Mouse (Mus musculus) forebrain, embryonic 14.5 days (tissue): ENCODE measurements around the gene Tagap. TPM values are rescaled to one million over a fixed set of nuclear protein-coding genes. Genes with fewer than 3 reads are reported as not detected.

Source experiments
- ATAC-seq: fragments of 200-750 bp; cut with Nextera tagmentation; 2 replicates; pipeline ENCODE4 v1.8.0; 2017; ENCODE audit warnings: mild to moderate bottlenecking, moderate library complexity
- DNase-seq: peaks from one replicate; pipeline ENCODE4 v3.0.0-alpha.2; 2015; ENCODE audit warnings: low spot score
- H3K27ac ChIP-seq: fragments of 300-500 bp; sonication (generic); 2 replicates; pipeline ENCODE4 v1.5.1; 2014; ENCODE audit warnings: low read depth, mild to moderate bottlenecking, control low read depth, low read length, moderate library complexity
- H3K27me3 ChIP-seq: fragments of 300-500 bp; sonication (generic); replicated peaks from 2 replicates; pipeline ENCODE4 v1.6.1; 2014; ENCODE audit warnings: low read length, control low read depth, mixed read lengths; ENCODE audit not compliant: control insufficient read depth, insufficient read depth
- H3K36me3 ChIP-seq: fragments of 300-500 bp; sonication (generic); 2 replicates; pipeline ENCODE4 v1.6.1; 2014; ENCODE audit warnings: low read length, control low read depth; ENCODE audit not compliant: control insufficient read depth, insufficient read depth
- H3K4me1 ChIP-seq: fragments of 300-500 bp; sonication (generic); 2 replicates; pipeline ENCODE4 v1.6.1; 2014; ENCODE audit warnings: antibody characterized with exemption, low read length, control low read depth; ENCODE audit not compliant: control insufficient read depth, insufficient read depth
- H3K4me2 ChIP-seq: fragments of 300-500 bp; sonication (generic); 2 replicates; pipeline ENCODE4 v1.6.1; 2014; ENCODE audit warnings: mild to moderate bottlenecking, control low read depth, low read length
- H3K4me3 ChIP-seq: fragments of 300-500 bp; sonication (generic); 2 replicates; pipeline ENCODE4 v1.5.1; 2014; ENCODE audit warnings: low read depth, low read length, control low read depth
- H3K9ac ChIP-seq: fragments of 300-500 bp; sonication (generic); 2 replicates; pipeline ENCODE4 v1.6.1; 2014; ENCODE audit warnings: mild to moderate bottlenecking, low read length, control low read depth, moderate library complexity
- H3K9me3 ChIP-seq: fragments of 300-500 bp; sonication (generic); replicated peaks from 2 replicates; pipeline ENCODE4 v1.6.1; 2016; ENCODE audit warnings: low read length, control low read depth, mixed read lengths; ENCODE audit not compliant: control insufficient read depth
- WGBS: fragments of 180-500 bp; shearing (Covaris S2); extraction: QIAGEN DNeasy Blood & Tissue Kit; methylation state at CpG from one replicate; pipeline ENCODE4 v1.1.7; 2014; 5-methylcytosine and 5-hydroxymethylcytosine counted together
- polyA plus RNA-seq: library from polyadenylated mRNA; unstranded; fragments of >200 nt; fragmentation: Nextera tagmentation; extraction: Ambion mirVana; gene quantifications from 2 replicates; pipeline ENCODE4 v1.2.1, GENCODE M21; 2014

The Tagap gene
- polyA plus RNA-seq, 1 experiment from 2014 or later: 0.22 TPM

DNA sequence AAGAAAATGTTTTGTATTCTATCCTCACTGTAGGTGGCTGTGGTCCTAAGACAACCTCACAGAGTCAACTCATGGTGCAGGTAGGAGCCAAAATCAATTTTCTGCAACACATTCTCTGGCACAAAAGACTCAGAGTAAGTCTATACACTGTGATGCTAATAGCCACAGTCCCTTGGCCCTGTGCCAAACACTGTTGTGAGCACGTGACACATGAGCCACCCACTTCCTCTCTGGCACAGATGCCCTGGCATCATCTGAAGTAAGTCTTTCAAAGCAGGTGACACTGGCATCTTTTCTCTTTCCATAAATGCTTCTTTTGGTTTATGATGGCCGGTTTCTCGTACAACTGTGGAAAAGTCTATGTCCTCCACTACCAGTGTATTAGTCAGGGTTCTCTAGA is 23.4 kb upstream of the Tagap start:
- no peaks in the 10 kb centered on the region for H3K27me3 ChIP-seq
- no peak overlapping the region for H3K4me3 ChIP-seq
- no peak overlapping the region for H3K27ac ChIP-seq
- DNase-seq (peak; percentile 69), ATAC-seq (no peak)
- peaks cover 4% of the 10 kb centered on the region; the same call in 1 of the 2 replicates for H3K4me1 ChIP-seq
- H3K9me3 ChIP-seq: no peaks in the 10 kb centered on the region
- no peaks in the 10 kb centered on the region for H3K36me3 ChIP-seq
- H3K4me2 ChIP-seq: no peak overlapping the region
- 61% methylated on average over 3 of the region's 3 CpGs for WGBS
- no peak overlapping the region for H3K9ac ChIP-seq

DNA sequence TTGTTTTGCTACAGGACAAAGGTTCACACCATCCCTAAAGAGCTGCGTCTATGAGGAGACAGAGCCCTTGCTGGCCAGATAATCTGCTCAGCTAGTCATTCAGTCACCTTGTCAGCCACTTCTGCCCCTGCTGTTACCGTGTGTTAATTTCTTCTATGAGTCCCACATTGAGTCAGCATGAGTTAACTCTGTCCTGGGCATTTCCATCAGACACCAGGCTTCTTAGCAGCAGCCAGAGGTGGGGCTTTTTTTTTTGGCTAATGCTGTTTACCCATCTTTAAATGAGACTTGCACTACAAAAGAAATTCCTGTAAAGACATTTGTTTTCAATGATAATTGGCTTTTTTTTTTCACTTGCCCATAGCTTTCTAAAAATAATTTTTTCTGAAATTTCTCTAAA is 20.8 kb upstream of the Tagap start:
- 26% methylated on average over 2 of the region's 2 CpGs for WGBS

DNA sequence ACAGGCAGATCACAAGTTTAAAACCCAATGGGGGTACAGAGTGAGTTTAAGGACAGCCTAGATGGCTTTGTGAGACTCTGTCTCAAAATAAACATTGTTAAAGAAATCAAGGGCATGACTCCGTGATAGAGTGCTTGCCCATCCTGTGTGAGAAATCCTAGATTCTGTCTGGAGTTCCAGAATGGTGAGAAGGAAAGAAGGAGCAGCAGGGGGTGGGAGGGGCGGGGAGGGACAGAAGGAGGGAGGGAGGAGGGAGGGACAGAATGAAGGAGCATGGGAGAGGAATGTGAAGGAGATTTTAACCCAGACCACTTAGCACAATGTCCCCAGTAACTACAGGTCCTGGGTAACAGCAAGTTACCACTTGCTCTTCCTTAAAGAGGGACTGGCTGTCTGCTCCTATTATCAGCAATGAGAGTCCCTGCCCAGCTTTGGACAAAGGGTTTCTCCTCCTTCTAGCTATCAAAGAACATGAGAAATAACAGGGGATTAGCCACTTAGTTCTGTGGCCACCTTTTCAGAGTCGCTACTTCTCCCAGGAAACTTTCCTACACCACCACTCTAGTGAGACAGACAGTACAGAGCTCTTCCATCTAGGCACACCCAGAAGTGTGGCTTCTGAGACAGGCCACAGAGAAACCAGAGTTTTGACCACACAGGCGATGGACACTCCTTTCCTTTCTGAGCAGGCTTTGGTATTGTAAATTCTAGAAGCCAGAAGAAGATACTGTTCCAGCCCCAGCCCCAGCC is 19.7 kb upstream of the Tagap start:
- Histone ChIP-seq H3K27me3 (no peaks in the 10 kb centered on the region), H3K4me2 (no peak overlapping the region), H3K4me3 (no peak overlapping the region), H3K36me3 (no peaks in the 10 kb centered on the region), H3K27ac (no peak overlapping the region), H3K9ac (no peak overlapping the region), H3K9me3 (no peaks in the 10 kb centered on the region), H3K4me1 (peaks cover 4% of the 10 kb centered on the region; the same call in 1 of the 2 replicates)
- ATAC-seq (no peak), DNase-seq (no peak)
- WGBS: 38% methylated on average over 4 of the region's 4 CpGs

More for the DNA sequence above, 20.8 kb upstream of the Tagap start:
- Histone ChIP-seq H3K9me3 (no peaks in the 10 kb centered on the region), H3K27ac (no peak overlapping the region), H3K9ac (no peak overlapping the region), H3K36me3 (no peaks in the 10 kb centered on the region), H3K4me3 (no peak overlapping the region), H3K4me2 (no peak overlapping the region), H3K27me3 (no peaks in the 10 kb centered on the region), H3K4me1 (peaks cover 4% of the 10 kb centered on the region; the same call in 1 of the 2 replicates)
- ATAC-seq (no peak), DNase-seq (no peak)

DNA sequence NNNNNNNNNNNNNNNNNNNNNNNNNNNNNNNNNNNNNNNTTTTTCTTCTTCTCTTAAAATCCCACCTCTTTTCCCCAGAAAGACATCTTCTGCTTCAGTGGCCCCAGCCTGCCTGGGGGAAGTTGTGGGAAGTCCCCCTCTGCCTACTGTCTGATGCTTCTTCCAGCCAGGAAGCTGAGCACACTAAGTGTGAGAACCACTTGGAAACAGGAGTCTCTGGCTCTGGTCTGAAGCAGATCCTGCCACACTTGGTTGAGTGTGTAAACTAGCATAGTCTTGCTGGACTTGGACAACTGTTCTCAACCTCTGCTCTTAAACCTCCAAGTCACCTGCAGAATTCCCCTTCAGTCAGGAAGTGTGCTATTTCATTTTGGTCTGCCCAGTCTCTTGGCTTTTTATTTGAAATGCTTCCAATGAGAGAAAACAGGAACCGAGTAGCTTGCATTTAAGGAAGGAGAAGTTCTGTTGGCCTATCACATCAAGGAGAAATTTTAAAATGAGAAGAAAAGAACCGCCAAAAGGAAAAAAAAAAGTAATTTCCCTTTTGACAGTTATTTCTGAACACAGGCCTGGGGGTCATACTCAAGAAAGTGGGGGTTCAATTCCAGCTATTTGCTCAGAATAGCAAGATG is 11.1 kb upstream of the Tagap start:
- Histone ChIP-seq H3K27me3 (no peaks in the 10 kb centered on the region), H3K9ac (no peak overlapping the region), H3K27ac (no peak overlapping the region), H3K4me1 (no peaks in the 10 kb centered on the region), H3K36me3 (no peaks in the 10 kb centered on the region), H3K4me3 (no peak overlapping the region), H3K9me3 (no peaks in the 10 kb centered on the region), H3K4me2 (no peak overlapping the region)
- WGBS: 78% methylated on average over 2 of the region's 2 CpGs
- DNase-seq (no peak), ATAC-seq (no peak)

DNA sequence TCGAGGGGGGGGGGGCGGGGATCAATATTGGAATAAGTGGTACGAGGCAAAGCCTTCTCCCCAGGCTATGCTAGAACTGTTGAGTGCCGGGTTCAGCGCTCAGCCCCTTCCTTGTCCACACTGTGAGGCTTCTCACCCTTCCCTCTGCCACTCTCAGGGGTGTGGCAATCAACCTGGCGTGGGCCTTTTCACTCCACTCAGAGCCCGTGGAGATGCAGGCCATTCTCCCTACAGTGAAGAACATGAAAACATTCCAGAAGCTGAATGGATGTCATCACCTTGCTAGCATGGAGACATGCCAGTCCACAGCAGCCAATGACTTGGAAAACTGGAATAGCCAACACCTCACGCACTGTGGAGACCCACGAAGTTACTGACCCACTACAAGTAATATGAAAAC is 10.0 kb upstream of the Tagap start:
- ATAC-seq: no peak
- Histone ChIP-seq H3K9me3 (no peaks in the 10 kb centered on the region), H3K27me3 (no peaks in the 10 kb centered on the region), H3K4me1 (no peaks in the 10 kb centered on the region), H3K4me3 (no peak overlapping the region), H3K36me3 (no peaks in the 10 kb centered on the region), H3K4me2 (no peak overlapping the region), H3K27ac (no peak overlapping the region), H3K9ac (no peak overlapping the region)
- WGBS: 80% methylated on average over 9 of the region's 9 CpGs
- DNase-seq: no peak

DNA sequence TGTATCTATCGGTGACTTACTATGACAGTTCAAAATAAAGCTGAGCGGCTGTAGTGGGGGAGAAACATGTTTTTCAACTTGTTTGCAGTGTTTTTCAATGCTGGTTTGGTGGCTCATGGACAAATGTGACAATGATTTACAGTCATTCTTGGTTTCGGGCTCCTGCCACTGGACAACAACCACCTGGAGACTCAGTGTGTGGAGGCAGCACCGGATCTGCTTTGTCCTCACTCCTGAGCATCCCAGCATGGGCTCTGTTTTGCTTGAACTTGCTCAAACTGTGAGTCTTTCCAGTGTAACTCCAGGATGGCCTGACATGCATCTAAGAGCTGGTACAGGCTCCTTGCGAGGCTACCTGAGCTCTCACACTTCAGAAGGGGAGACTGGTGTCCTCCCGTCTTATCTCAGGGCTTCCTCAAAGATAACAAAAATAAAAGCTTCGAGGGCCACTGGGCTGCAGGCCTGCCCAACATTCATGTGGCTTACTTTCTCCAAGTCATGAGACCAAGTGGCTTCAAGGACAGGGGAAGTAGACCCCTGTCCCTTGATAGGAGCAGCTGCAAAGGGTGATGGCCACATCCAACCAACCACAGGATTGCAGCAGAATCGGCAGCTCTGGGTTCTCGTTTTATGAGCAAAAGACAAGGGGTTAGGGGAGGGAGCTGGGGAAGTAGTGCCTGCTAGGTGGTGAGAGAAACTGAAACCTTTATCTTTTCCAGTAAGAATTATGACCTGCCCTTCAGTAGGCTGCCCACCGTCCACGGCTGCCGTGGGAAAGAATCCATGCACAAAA is 8.8 kb upstream of the Tagap start:
- H3K27me3 ChIP-seq: no peaks in the 10 kb centered on the region
- no peak overlapping the region for H3K9ac ChIP-seq
- WGBS: 82% methylated on average over 12 of the region's 12 CpGs
- DNase-seq: no peak
- no peaks in the 10 kb centered on the region for H3K9me3 ChIP-seq
- no peak overlapping the region for H3K27ac ChIP-seq
- H3K4me1 ChIP-seq: no peaks in the 10 kb centered on the region
- H3K36me3 ChIP-seq: no peaks in the 10 kb centered on the region
- ATAC-seq: no peak
- H3K4me3 ChIP-seq: no peak overlapping the region
- H3K4me2 ChIP-seq: no peak overlapping the region

DNA sequence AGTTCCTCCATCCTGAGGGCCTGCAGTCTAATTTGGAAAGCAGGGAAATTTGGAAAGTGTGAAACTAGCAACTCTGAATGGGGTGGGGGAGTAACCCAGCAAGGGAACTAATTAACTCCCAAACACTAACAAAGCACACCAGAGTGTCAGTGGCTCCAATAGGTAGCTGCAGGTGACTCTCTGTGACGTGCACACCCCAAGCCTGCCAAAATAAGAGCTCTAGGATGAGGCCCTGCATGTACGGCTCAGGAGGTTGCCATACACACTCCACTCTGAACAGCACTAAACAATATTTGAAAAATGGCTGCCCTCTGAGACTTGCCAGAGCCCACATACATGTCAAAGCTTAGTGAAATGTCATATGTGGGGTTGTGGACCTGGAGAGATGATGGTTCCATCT is 7.4 kb upstream of the Tagap start:
- no peak overlapping the region for H3K9ac ChIP-seq
- H3K36me3 ChIP-seq: no peaks in the 10 kb centered on the region
- H3K4me1 ChIP-seq: no peaks in the 10 kb centered on the region
- H3K4me2 ChIP-seq: no peak overlapping the region
- no peaks in the 10 kb centered on the region for H3K9me3 ChIP-seq
- 58% methylated on average over 2 of the region's 2 CpGs for WGBS
- H3K27ac ChIP-seq: no peak overlapping the region
- H3K4me3 ChIP-seq: no peak overlapping the region
- no peaks in the 10 kb centered on the region for H3K27me3 ChIP-seq
- ATAC-seq (no peak), DNase-seq (no peak)

DNA sequence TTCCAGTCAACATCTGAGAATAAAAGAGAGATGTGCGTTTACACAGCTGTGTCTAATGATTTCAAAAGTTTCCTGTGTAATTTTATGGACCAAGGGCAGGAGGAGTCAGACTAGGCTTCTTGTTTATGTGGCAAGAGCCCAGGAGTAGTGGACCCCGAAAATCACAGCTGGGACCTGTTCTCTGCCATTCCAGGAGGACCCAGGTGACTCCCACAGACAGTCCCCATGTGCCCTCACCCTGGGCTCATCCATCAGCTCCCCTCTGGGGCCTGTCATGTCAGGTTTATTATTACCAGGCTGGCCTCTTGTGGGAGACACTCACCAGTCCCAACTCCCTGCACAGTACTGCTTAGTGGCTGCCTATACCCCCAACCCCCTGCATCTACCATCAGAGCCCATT is 6.6 kb upstream of the Tagap start:
- no peak overlapping the region for H3K4me2 ChIP-seq
- H3K36me3 ChIP-seq: no peaks in the 10 kb centered on the region
- H3K27me3 ChIP-seq: no peaks in the 10 kb centered on the region
- no peaks in the 10 kb centered on the region for H3K9me3 ChIP-seq
- no peak overlapping the region for H3K4me3 ChIP-seq
- H3K4me1 ChIP-seq: no peaks in the 10 kb centered on the region
- H3K27ac ChIP-seq: no peak overlapping the region
- DNase-seq (no peak), ATAC-seq (no peak)
- WGBS: 80% methylated on average over 2 of the region's 2 CpGs
- no peak overlapping the region for H3K9ac ChIP-seq

DNA sequence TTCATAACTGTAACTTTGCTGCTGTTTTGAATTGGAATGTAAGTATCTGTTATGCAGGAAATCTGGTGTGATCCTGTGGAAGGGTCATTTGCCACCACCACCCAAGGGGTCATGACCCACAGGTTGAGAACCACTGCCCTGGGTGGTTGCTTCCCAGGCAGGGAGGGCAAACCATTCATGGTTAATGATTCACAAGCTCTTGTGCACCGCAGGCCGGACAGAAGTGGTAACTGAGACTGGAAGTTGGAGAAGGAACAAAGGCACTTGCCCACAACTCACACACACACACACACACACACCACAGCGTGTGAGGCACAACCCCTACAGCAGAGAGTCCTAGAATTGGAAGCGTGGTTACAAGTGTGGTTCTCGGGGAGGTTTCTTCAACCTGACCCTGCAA is 3.2 kb upstream of the Tagap start:
- DNase-seq: no peak
- 87% methylated on average over 5 of the region's 5 CpGs for WGBS

More for the DNA sequence above, 3.2 kb upstream of the Tagap start:
- Histone ChIP-seq H3K27me3 (no peaks in the 10 kb centered on the region), H3K4me1 (no peaks in the 10 kb centered on the region), H3K4me3 (no peak overlapping the region), H3K4me2 (no peak overlapping the region), H3K9me3 (no peaks in the 10 kb centered on the region), H3K27ac (no peak overlapping the region), H3K9ac (no peak overlapping the region), H3K36me3 (no peaks in the 10 kb centered on the region)
- no peak for ATAC-seq
